Mouse (Mus musculus) liver, embryonic 14.5 days (tissue): Measurements from ENCODE around the gene Vac14. TPM values are rescaled to one million over a fixed set of nuclear protein-coding genes. Genes with fewer than 3 reads are reported as not detected.

ENCODE experiments used
- ATAC-seq: fragments of 200-750 bp; cut with Nextera tagmentation; 2 replicates; pipeline ENCODE4 v1.8.0; 2017; ENCODE audit warnings: moderate number of reproducible peaks, mild to moderate bottlenecking, moderate library complexity; ENCODE audit not compliant: insufficient read depth
- DNase-seq, 3 experiments: peaks; one replicate each; pipeline ENCODE4 v3.0.0-alpha.2; 2012 to 2013; ENCODE audit warnings: low read depth in 3 of 3, low spot score in 3 of 3
- H3K27ac ChIP-seq: fragments of 300-500 bp; sonication (generic); 2 replicates; pipeline ENCODE4 v1.5.1; 2014; ENCODE audit warnings: moderate library complexity, mild to moderate bottlenecking, control low read depth, inconsistent platforms
- H3K27me3 ChIP-seq: fragments of 300-500 bp; sonication (generic); 2 replicates; pipeline ENCODE4 v1.6.1; 2014; ENCODE audit warnings: mild to moderate bottlenecking, low read length, moderate library complexity; ENCODE audit not compliant: control insufficient read depth, insufficient read depth
- H3K36me3 ChIP-seq: fragments of 300-500 bp; sonication (generic); replicated peaks from 2 replicates; pipeline ENCODE4 v1.6.1; 2014; ENCODE audit warnings: low read depth; ENCODE audit not compliant: control insufficient read depth, insufficient read depth
- H3K4me1 ChIP-seq, 2 experiments: fragments of 200-500 bp in 1 of 2; fragments of 300-500 bp in 1 of 2; sonication (generic) in 1 of 2; replicated peaks; 2 replicates each; pipeline ENCODE4 v1.6.1; 2012 to 2014; ENCODE audit warnings: antibody characterized with exemption in 1 of 2, inconsistent platforms in 1 of 2, low read length in 1 of 2; ENCODE audit not compliant: control insufficient read depth in 2 of 2, insufficient read depth in 2 of 2
- H3K4me2 ChIP-seq: fragments of 300-500 bp; sonication (generic); 2 replicates; pipeline ENCODE4 v1.6.1; 2014; ENCODE audit warnings: low read depth, mild to moderate bottlenecking, control low read depth, moderate library complexity
- H3K4me3 ChIP-seq, 2 experiments: fragments of 200-500 bp in 1 of 2; fragments of 300-500 bp in 1 of 2; sonication (generic) in 1 of 2; 2 replicates each; pipeline ENCODE4 v1.5.1; 2012 to 2014; ENCODE audit warnings: low read depth in 2 of 2, low read length in 2 of 2, mild to moderate bottlenecking in 2 of 2, control low read depth in 1 of 2, inconsistent platforms in 1 of 2, moderate library complexity in 1 of 2; ENCODE audit not compliant: insufficient read depth in 1 of 2
- H3K9ac ChIP-seq: fragments of 300-500 bp; sonication (generic); replicated peaks from 2 replicates; pipeline ENCODE4 v1.6.1; 2014; ENCODE audit warnings: mild to moderate bottlenecking, control low read depth, moderate library complexity
- H3K9me3 ChIP-seq: fragments of 300-500 bp; sonication (generic); 2 replicates; pipeline ENCODE4 v1.6.1; 2016; ENCODE audit warnings: low read length, mixed read lengths; ENCODE audit not compliant: control insufficient read depth
- CTCF ChIP-seq: IDR thresholded peaks from 2 replicates; pipeline ENCODE4 v1.5.1; 2016; ENCODE audit warnings: antibody characterized with exemption, low read depth, control low read depth
- EP300 ChIP-seq: IDR thresholded peaks from 2 replicates; pipeline ENCODE4 v1.6.1; 2016; ENCODE audit warnings: antibody characterized with exemption, low read depth
- WGBS: fragments of 180-500 bp; shearing (Covaris S2); extraction: QIAGEN DNeasy Blood & Tissue Kit; methylation state at CpG from one replicate; pipeline ENCODE4 v1.1.7; 2014; ENCODE audit not compliant: insufficient replicate concordance; 5-methylcytosine and 5-hydroxymethylcytosine counted together
- polyA plus RNA-seq, 2 experiments: library from polyadenylated mRNA; depleted of rRNA in 1 of 2; stranded (reverse) in 1 of 2; unstranded in 1 of 2; fragments of >200 nt; fragmentation: Nextera tagmentation in 1 of 2; extraction: Ambion mirVana in 1 of 2; gene quantifications; 2 replicates each; pipeline versions ENCODE4 v1.2.1 to v1.2.3; 2012 to 2014

Gene Vac14
- polyA plus RNA-seq, 2 experiments: 11.2 to 14.8 TPM

DNA sequence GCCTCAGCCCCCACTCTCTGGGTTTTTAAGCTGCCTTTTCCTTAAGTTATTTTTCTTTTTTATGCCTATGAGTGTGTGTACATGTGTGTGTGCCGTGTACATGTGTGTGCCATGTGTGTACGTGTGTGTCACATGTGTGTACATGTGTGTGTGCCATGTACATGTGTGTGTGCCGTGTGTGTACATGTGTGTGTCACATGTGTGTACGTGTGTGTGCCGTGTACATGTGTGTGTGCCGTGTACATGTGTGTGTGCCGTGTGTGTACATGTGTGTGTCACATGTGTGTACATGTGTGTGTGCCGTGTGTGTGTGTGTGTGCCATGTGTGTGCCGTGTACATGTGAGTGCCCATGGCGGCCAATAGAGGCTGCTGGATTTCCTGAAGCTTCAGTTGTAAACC lies 126.8 kb downstream of the Vac14 start:
- H3K9me3 ChIP-seq: no peaks in the 10 kb centered on the region
- ATAC-seq (no peak), DNase-seq (no peak)
- H3K36me3 ChIP-seq: no peaks in the 10 kb centered on the region
- no peak overlapping the region for H3K4me2 ChIP-seq
- no peak for TF ChIP-seq EP300
- no peak for TF ChIP-seq CTCF
- WGBS: 74% methylated on average over 10 of the region's 10 CpGs
- no peak overlapping the region for H3K4me3 ChIP-seq
- no peaks in the 10 kb centered on the region for H3K4me1 ChIP-seq
- H3K9ac ChIP-seq: no peak overlapping the region
- no peaks in the 10 kb centered on the region; the same call in 1 of the 2 replicates for H3K27me3 ChIP-seq
- no peak overlapping the region for H3K27ac ChIP-seq

DNA sequence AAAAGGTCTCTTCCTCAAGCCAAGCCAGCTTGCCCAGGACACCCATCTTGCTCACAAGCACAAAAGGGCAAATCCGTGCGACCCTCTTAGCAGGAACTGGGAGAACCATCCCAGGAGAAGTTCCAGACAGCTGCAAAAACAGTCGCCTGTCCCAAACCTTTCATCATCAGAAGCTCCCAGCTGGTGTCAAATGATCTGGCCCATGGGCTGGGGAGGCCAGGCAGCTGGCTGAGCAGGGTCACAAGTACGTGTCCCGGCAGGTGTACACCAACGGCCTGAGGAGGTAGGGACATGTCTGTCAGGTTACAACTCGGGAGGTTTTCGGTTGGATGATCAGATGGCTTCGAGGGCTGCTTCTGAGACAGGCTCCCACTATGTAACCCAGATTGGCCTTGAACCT lies 128.3 kb downstream of the Vac14 start:
- ATAC-seq: no peak
- no peaks in the 10 kb centered on the region for H3K36me3 ChIP-seq
- 62% methylated on average over 9 of the region's 9 CpGs for WGBS
- no peaks in the 10 kb centered on the region for H3K9me3 ChIP-seq
- no peak overlapping the region for H3K27ac ChIP-seq
- no peak overlapping the region for H3K9ac ChIP-seq
- H3K4me1 ChIP-seq: no peaks in the 10 kb centered on the region
- H3K27me3 ChIP-seq: no peaks in the 10 kb centered on the region; the same call in 1 of the 2 replicates
- no peak overlapping the region for H3K4me2 ChIP-seq
- no peak for DNase-seq
- TF ChIP-seq EP300: no peak
- no peak for TF ChIP-seq CTCF
- H3K4me3 ChIP-seq: no peak overlapping the region

DNA sequence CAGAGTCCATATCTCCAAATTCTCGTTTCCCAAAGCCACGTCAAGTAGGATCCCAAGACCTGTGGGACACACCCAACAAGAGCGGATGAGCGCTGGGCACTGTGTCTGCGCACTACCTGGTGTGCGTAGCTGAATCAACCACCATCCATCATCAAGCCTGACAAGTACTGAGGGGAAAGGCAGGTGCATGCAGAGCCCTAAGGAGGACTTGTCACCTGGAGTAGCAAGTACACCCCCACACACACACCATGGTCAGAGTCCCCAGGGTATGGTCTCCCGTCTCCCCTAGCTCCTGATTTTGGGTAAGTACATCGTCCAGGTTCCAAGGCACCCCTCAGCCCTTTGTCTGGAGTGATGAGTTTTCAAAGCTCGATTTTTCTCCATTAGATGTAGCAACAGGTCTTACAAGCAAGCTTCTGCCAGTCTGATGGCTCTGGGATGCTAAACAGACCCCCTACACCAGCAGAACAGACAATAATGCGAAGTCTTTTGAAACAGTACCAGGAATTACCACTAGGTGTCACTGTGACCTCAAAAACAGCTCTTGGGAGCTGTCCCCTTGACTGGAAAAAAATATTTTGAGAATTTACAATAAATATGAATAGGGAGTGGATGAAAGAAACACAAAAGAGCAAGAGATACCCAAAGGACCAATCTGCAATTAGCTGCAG lies 131.2 kb downstream of the Vac14 start:
- WGBS: 50% methylated on average over 10 of the region's 10 CpGs
- H3K9me3 ChIP-seq: no peaks in the 10 kb centered on the region
- no peak overlapping the region for H3K4me3 ChIP-seq
- no peaks in the 10 kb centered on the region for H3K36me3 ChIP-seq
- ATAC-seq (no peak), DNase-seq (peak; percentile 17 to 41 (median 27))
- H3K27me3 ChIP-seq: no peaks in the 10 kb centered on the region; the same call in 1 of the 2 replicates
- TF ChIP-seq EP300 (no peak), CTCF (peak; percentile 80)
- H3K9ac ChIP-seq: no peak overlapping the region
- no peak overlapping the region for H3K4me2 ChIP-seq
- no peaks in the 10 kb centered on the region for H3K4me1 ChIP-seq
- no peak overlapping the region for H3K27ac ChIP-seq

DNA sequence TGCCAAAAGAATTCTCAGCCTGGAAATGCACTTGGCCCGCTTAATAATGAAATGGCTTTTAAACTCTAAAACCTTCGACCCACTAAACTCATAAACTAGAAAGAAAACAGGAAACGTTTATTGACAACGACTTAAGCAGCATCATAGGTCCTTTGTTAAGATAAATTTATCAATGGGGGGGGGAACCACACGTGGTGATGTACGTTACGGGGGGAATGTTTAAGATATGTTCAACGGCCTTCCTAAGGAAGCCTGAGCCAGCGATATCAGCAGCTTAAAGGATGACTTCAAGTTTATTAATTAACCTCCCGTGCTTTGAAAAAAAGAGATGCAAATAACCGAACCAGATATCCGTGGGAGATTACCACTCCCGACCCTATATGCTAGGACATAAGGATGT lies 131.9 kb downstream of the Vac14 start:
- no peaks in the 10 kb centered on the region; the same call in 1 of the 2 replicates for H3K27me3 ChIP-seq
- no peak overlapping the region for H3K27ac ChIP-seq
- ATAC-seq (no peak), DNase-seq (no peak)
- no peak overlapping the region for H3K4me2 ChIP-seq
- H3K9ac ChIP-seq: no peak overlapping the region
- H3K36me3 ChIP-seq: no peaks in the 10 kb centered on the region
- 34% methylated on average over 13 of the region's 13 CpGs for WGBS
- H3K9me3 ChIP-seq: no peaks in the 10 kb centered on the region
- H3K4me3 ChIP-seq: no peak overlapping the region
- TF ChIP-seq EP300 (no peak), CTCF (no peak)
- H3K4me1 ChIP-seq: no peaks in the 10 kb centered on the region

DNA sequence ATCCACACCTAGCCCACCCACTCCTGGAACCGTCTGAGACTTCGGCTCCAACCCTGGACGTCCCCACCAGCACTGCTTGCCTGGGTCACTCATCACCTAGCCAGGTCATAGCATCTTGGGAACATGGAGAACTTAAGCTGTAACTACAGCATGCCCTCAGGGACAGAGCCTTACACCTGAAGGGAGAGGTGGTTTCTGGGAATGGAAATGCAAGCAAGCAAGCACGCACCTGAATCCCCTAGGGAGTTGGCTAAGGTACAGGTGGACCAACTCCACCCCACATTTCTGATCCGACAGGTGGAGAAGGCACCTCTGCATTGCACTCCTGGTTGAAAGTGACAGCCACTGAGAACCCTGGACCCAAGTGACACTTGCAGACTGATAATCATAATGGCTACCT lies 133.1 kb downstream of the Vac14 start:
- ATAC-seq: no peak
- no peak overlapping the region for H3K4me2 ChIP-seq
- H3K36me3 ChIP-seq: no peaks in the 10 kb centered on the region
- no peak overlapping the region for H3K27ac ChIP-seq
- H3K9me3 ChIP-seq: no peaks in the 10 kb centered on the region
- H3K4me1 ChIP-seq: no peaks in the 10 kb centered on the region
- H3K27me3 ChIP-seq: no peaks in the 10 kb centered on the region; the same call in 1 of the 2 replicates
- 67% methylated on average over 5 of the region's 5 CpGs for WGBS
- no peak overlapping the region for H3K4me3 ChIP-seq
- DNase-seq: no peak
- no peak overlapping the region for H3K9ac ChIP-seq
- TF ChIP-seq CTCF: no peak
- no peak for TF ChIP-seq EP300
